Mouse (Mus musculus): Measurements from ENCODE around the gene 4930412O13Rik.

Gene 4930412O13Rik

GRCm38 (mm10) chr2:9897846-9898245 lies 16.8 kb downstream of the 4930412O13Rik start:
- DNase-seq (ENCODE audit: low spot score in 2 of 2) = no peak

- DNase-seq (ENCODE audit: low spot score in 2 of 2) = no peak
These were observed 23.0 kb downstream of the 4930412O13Rik start for GRCm38 (mm10) chr2:9903854-9904560.

DNA sequence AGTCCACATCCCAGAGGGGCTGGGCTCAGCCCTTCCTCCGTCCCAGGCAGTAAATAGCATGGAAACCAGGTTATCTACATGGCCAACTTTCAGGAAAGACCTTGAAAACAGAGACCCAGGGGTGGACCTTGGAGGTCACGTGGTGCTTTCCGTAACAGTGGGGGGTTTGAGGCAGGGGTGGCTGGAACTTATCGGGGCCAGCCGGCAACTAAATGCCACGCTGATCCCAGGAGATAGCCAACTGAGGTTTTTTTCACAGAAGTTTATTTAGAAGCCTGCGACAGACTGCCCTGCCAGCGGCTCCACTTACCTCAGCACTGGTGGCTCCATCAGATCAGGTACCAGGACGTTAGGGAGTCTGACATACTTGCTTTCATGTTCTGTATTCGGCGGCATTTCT lies 24.9 kb downstream of the 4930412O13Rik start:
- DNase-seq (ENCODE audit: low spot score in 2 of 2) = no peak

GRCm38 (mm10) chr2:9917602-9918001 lies 36.5 kb downstream of the 4930412O13Rik start:
- no peak for DNase-seq (ENCODE audit: low spot score in 2 of 2)

DNA sequence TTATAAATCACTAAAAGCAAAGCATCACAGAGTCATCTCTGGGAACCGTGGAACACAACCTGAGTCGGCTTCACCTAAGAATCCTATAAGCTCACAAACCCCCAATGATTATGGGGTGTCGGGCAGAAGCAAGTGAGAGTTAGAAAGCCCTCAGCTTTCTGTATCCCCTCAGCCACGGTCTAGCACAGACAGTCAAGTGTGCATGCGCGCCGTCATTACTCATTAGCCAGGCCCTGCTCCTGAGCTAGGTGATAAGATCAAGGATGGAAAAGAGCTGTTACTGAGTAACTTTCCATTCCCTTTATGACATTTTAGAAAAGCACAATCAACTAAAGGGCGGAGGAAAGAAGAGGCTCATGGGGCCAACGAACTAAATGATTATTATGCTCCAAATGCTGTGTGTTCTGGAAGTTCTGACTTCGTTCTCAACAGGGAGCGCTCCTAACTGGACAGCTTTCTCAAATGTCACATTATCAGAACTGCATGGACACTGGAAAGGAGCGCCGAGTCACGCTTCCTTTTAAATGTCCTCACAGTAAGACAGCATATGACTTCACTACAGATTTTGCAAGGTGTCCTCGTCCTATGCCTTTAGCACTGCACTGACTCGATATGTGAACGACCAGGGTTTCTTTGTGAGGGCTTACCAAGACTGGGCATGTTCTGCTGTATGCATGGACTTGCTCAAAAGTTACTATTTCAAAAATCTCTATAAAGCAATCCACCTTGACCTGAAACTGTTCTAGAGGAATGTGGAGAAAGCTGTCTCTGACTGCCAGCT lies 37.8 kb downstream of the 4930412O13Rik start:
- no peak for DNase-seq (ENCODE audit: low spot score in 2 of 2)

DNA sequence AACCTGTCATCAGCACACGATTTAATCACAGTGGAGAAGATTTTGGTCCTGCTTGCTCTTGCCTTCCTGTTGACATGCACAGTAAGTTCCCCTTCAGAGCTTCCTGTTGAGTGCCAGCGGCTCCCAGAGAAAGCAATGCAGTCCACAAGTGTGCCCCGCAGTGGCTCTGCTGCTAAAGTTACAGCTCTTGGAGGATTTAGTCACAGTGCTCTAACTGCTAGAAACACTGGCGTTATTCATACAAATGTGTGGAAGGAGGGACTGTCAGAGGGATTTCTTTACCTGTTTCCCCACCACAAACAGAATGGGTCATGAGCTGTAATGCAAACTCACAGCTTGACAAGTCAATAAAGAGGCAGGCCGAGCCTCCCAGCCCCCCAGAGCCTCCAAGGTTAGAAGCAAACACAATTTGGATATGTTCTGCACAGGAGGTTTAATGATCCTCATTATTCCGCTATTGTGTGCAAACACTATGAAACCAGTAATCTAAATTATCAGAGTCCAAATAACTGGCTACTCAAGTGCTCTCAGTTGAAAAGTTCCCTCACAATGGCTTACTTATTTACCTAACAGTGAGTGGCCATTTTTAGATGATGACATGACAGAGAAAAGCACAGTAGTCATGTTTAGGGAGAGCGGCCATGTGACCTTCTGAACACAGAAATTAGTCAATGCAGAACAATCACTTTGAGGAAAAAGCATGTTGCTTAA lies 45.3 kb downstream of the 4930412O13Rik start:
- DNase-seq (ENCODE audit: low spot score in 2 of 2) = no peak

DNA sequence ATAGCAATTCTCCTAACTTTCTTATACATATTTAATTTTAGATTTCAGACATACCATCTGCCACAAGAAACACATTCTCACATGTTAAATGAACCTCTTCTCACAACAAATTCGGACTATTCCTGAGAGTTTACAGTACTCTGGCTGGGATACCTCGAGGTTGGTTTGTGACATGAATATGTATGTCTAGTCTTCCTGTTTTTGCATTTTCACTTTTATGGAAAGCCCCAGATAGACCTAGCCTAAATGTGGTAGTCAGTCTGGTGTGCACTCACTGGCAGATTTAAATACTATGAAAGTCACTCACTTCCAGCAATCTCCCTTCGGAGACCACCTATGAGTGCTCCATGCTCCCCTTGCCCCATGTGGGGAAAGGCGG lies 45.8 kb downstream of the 4930412O13Rik start:
- DNase-seq (ENCODE audit: low spot score in 2 of 2) = no peak

Data from spleen, postnatal 4 days (tissue).